Mouse (Mus musculus) megakaryocyte-erythroid progenitor cell, adult 5 weeks (primary cell): ENCODE data around the gene Sfi1. TPM values are rescaled to one million over a fixed set of nuclear protein-coding genes. Genes with fewer than 3 reads are reported as not detected.

Source experiments
- polyA plus RNA-seq: library from polyadenylated mRNA; stranded (reverse); fragments of >175 nt; gene quantifications from 2 replicates; pipeline ENCODE4 v1.2.3, GENCODE M21; 2012

Sfi1 gene
- 12.0 and 12.3 TPM in 2 replicates for polyA plus RNA-seq

GRCm38 (mm10) chr11:3193363-3193762 lies at the start of gene Sfi1:
TSS of gene Sfi1 (minus strand) at chr11:3193463.

GRCm38 (mm10) chr11:3202231-3202701 lies 9.0 kb upstream of the Sfi1 start, which contains the start of gene Eif4enif1:
TSS of gene Eif4enif1 (plus strand) at chr11:3202392.

Other genes with a start within 250 kb of the Sfi1 start
- gene Eif4enif1, start 8.9 kb upstream of the Sfi1 start, polyA plus RNA-seq = 55.4 and 72.2 TPM in 2 replicates
- gene Drg1, start 73.0 kb upstream of the Sfi1 start, polyA plus RNA-seq = 97.1 and 100 TPM in 2 replicates
- gene Patz1, start 95.4 kb upstream of the Sfi1 start, polyA plus RNA-seq = 133 and 141 TPM in 2 replicates
- 122 and 162 TPM in 2 replicates for gene Pik3ip1, start 136.9 kb upstream of the Sfi1 start, polyA plus RNA-seq
- gene Limk2, start 215.7 kb upstream of the Sfi1 start, polyA plus RNA-seq = 25.4 and 28.5 TPM in 2 replicates